Mouse (Mus musculus) lung, embryonic 14.5 days (tissue): ENCODE data around the gene Cbln3. TPM values are rescaled to one million over a fixed set of nuclear protein-coding genes. Genes with fewer than 3 reads are reported as not detected.

Experiments
- ATAC-seq: fragments of 200-750 bp; cut with Nextera tagmentation; 2 replicates; pipeline ENCODE4 v1.8.0; 2017; ENCODE audit warnings: mild to moderate bottlenecking, moderate TSS enrichment, moderate library complexity; ENCODE audit not compliant: insufficient read depth
- DNase-seq: peaks from one replicate; pipeline ENCODE4 v3.0.0-alpha.2; 2015
- H3K27ac ChIP-seq: fragments of 300-500 bp; sonication (generic); 2 replicates; pipeline ENCODE4 v1.5.1; 2014; ENCODE audit warnings: low read depth, mild to moderate bottlenecking, moderate library complexity
- H3K27me3 ChIP-seq: fragments of 300-500 bp; sonication (generic); 2 replicates; pipeline ENCODE4 v1.6.1; 2014; ENCODE audit warnings: low read length, control low read depth; ENCODE audit not compliant: insufficient read depth
- H3K36me3 ChIP-seq: fragments of 300-500 bp; sonication (generic); 2 replicates; pipeline ENCODE4 v1.6.1; 2014; ENCODE audit warnings: control low read depth; ENCODE audit not compliant: insufficient read depth
- H3K4me1 ChIP-seq: fragments of 300-500 bp; sonication (generic); 2 replicates; pipeline ENCODE4 v1.6.1; 2014; ENCODE audit warnings: antibody characterized with exemption, control low read depth; ENCODE audit not compliant: insufficient read depth
- H3K4me2 ChIP-seq: fragments of 300-500 bp; sonication (generic); 2 replicates; pipeline ENCODE4 v1.6.1; 2014; ENCODE audit warnings: mild to moderate bottlenecking
- H3K4me3 ChIP-seq: fragments of 300-500 bp; sonication (generic); 2 replicates; pipeline ENCODE4 v1.5.1; 2014; ENCODE audit warnings: low read depth, low read length
- H3K9ac ChIP-seq: fragments of 300-500 bp; sonication (generic); 2 replicates; pipeline ENCODE4 v1.6.1; 2014
- H3K9me3 ChIP-seq: fragments of 300-500 bp; sonication (generic); 2 replicates; pipeline ENCODE4 v1.6.1; 2016; ENCODE audit warnings: low read depth, low read length, control low read depth
- CTCF ChIP-seq: IDR thresholded peaks from 2 replicates; pipeline ENCODE4 v1.5.1; 2016; ENCODE audit warnings: antibody characterized with exemption, low read depth
- WGBS: fragments of 180-500 bp; shearing (Covaris S2); extraction: QIAGEN DNeasy Blood & Tissue Kit; methylation state at CpG from one replicate; pipeline ENCODE4 v1.1.7; 2014; 5-methylcytosine and 5-hydroxymethylcytosine counted together
- polyA plus RNA-seq: library from polyadenylated mRNA; unstranded; fragments of >200 nt; fragmentation: Nextera tagmentation; extraction: Ambion mirVana; gene quantifications from 2 replicates; pipeline ENCODE4 v1.2.1, GENCODE M21; 2014

Cbln3 gene
- polyA plus RNA-seq, 1 experiment from 2014 or later, result 1.9 TPM

- no peaks in the 10 kb centered on the region for H3K9me3 ChIP-seq
- 59% methylated on average over 9 of the region's 9 CpGs for WGBS
- ATAC-seq, result no peak
- H3K4me3 ChIP-seq, result no peak overlapping the region
- no peaks in the 10 kb centered on the region for H3K4me1 ChIP-seq
- no peaks in the 10 kb centered on the region for H3K27me3 ChIP-seq
- H3K9ac ChIP-seq, result no peak overlapping the region
- H3K4me2 ChIP-seq, result no peak overlapping the region
- no peak overlapping the region for H3K27ac ChIP-seq
- no peaks in the 10 kb centered on the region for H3K36me3 ChIP-seq
- DNase-seq, result no peak
- TF ChIP-seq CTCF, result no peak
Observed at GRCm38 (mm10) chr14:55845506-55846294, 38.5 kb downstream of the Cbln3 start.

DNA sequence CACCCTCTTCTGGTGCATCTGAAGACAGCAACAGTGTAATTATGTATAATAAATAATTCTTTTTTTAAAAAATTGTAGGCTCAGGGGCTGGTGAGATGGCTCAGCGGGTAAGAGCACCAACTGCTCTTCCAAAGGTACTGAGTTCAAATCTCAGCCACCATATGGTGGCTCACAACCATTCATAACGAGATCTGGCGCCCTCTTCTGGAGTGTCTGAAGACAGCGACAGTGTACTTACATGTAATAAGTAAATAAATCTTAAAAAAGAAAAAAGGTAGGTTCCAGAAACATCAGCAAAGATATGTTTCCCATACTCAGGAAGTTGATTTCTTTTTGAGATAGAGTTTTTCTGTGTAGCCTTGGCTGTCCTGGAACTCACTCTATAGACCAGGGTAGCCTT lies 41.4 kb downstream of the Cbln3 start:
- 77% methylated on average over 4 of the region's 4 CpGs for WGBS
- no peaks in the 10 kb centered on the region for H3K9me3 ChIP-seq
- ATAC-seq, result no peak
- no peak overlapping the region for H3K27ac ChIP-seq
- H3K4me3 ChIP-seq, result no peak overlapping the region
- DNase-seq, result no peak
- TF ChIP-seq CTCF, result peak; percentile 26
- H3K4me1 ChIP-seq, result no peaks in the 10 kb centered on the region
- no peak overlapping the region for H3K4me2 ChIP-seq
- H3K9ac ChIP-seq, result no peak overlapping the region
- H3K27me3 ChIP-seq, result no peaks in the 10 kb centered on the region
- no peaks in the 10 kb centered on the region for H3K36me3 ChIP-seq

DNA sequence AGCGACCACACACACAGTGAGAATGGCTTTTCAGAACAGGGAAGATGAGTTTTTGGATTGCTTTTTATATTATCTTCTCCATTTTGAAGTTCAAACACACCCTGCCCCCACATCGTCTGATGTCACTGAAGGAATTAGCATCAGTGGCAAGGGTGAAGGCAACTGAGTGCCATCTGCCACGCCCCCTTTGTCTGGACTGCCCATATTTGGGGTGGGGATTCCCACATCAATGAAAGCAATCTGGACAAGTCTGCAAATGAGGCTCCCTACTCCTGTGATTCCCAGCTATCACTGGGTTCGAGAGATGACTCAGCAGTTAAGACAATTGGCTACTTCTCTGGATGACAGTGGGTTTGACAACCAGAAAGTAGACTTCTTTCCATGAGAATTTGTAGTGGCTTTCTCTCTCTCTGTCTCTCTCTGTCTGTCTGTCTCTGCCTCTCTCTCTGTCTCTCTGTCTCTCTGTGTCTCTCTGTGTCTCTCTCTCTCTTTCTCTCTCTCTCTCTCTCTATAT lies 43.3 kb downstream of the Cbln3 start:
- no peaks in the 10 kb centered on the region for H3K27me3 ChIP-seq
- TF ChIP-seq CTCF, result no peak
- 68% methylated on average over 4 of the region's 4 CpGs for WGBS
- H3K36me3 ChIP-seq, result no peaks in the 10 kb centered on the region
- DNase-seq (no peak), ATAC-seq (no peak)
- H3K4me2 ChIP-seq, result no peak overlapping the region
- H3K4me3 ChIP-seq, result no peak overlapping the region
- H3K9ac ChIP-seq, result no peak overlapping the region
- no peaks in the 10 kb centered on the region for H3K4me1 ChIP-seq
- H3K9me3 ChIP-seq, result no peaks in the 10 kb centered on the region
- H3K27ac ChIP-seq, result no peak overlapping the region

DNA sequence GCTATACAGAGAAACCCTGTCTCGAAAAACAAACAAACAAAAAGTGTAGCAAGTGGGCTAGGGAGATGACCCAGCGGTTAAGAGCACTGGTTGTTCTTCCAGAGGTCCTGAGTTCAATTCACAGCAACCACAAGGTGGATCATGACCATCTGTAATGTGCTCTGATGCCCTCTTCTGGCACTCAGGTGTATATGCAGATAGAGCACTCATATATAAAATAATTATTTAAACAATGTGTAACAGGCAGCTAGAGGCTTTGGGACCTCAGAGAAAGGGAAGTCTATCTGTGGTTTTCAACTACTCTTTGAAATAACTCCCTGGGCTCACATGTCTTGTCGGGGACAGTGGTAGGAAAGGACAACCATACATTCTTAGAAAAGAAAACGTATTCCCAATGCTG lies 45.5 kb downstream of the Cbln3 start:
- 83% methylated on average over 4 of the region's 4 CpGs for WGBS
- H3K4me2 ChIP-seq, result no peak overlapping the region
- H3K4me3 ChIP-seq, result no peak overlapping the region
- H3K4me1 ChIP-seq, result no peaks in the 10 kb centered on the region
- H3K27ac ChIP-seq, result no peak overlapping the region
- DNase-seq, result no peak
- no peaks in the 10 kb centered on the region for H3K27me3 ChIP-seq
- ATAC-seq, result no peak
- H3K9me3 ChIP-seq, result no peaks in the 10 kb centered on the region
- peaks cover 6% of the 10 kb centered on the region; the same call in 1 of the 2 replicates for H3K36me3 ChIP-seq
- H3K9ac ChIP-seq, result no peak overlapping the region
- TF ChIP-seq CTCF, result peak; percentile 19; the same call in 1 of the 2 replicates

- Histone ChIP-seq H3K36me3 (peaks cover 10% of the 10 kb centered on the region), H3K4me2 (no peak overlapping the region), H3K4me1 (no peaks in the 10 kb centered on the region), H3K9me3 (no peaks in the 10 kb centered on the region), H3K4me3 (no peak overlapping the region), H3K27ac (no peak overlapping the region), H3K27me3 (no peaks in the 10 kb centered on the region), H3K9ac (no peak overlapping the region)
- no peak for ATAC-seq
- WGBS, result 90% methylated on average over 5 of the region's 5 CpGs
- TF ChIP-seq CTCF, result no peak
- no peak for DNase-seq
Observed at GRCm38 (mm10) chr14:55838312-55838711, 45.9 kb downstream of the Cbln3 start.

- H3K27ac ChIP-seq, result no peak overlapping the region
- WGBS, result 73% methylated on average over 5 of the region's 5 CpGs
Observed at GRCm38 (mm10) chr14:55834808-55835533, 49.2 kb downstream of the Cbln3 start.

GRCm38 (mm10) chr14:55833126-55833525 lies 51.1 kb downstream of the Cbln3 start:
- WGBS, result 74% methylated on average over 4 of the region's 4 CpGs
- H3K4me1 ChIP-seq, result no peaks in the 10 kb centered on the region
- H3K36me3 ChIP-seq, result peaks cover 57% of the 10 kb centered on the region
- no peaks in the 10 kb centered on the region for H3K9me3 ChIP-seq
- no peak overlapping the region for H3K27ac ChIP-seq
- ATAC-seq, result no peak
- no peak for DNase-seq
- no peak overlapping the region for H3K4me2 ChIP-seq
- no peak overlapping the region for H3K4me3 ChIP-seq
- H3K27me3 ChIP-seq, result no peaks in the 10 kb centered on the region
- TF ChIP-seq CTCF, result no peak
- H3K9ac ChIP-seq, result no peak overlapping the region

More at GRCm38 (mm10) chr14:55834808-55835533, 49.2 kb downstream of the Cbln3 start:
- Histone ChIP-seq H3K9ac (no peak overlapping the region), H3K4me2 (no peak overlapping the region), H3K27me3 (no peaks in the 10 kb centered on the region), H3K36me3 (peaks cover 38% of the 10 kb centered on the region), H3K9me3 (no peaks in the 10 kb centered on the region), H3K4me3 (no peak overlapping the region), H3K4me1 (no peaks in the 10 kb centered on the region)
- DNase-seq (peak; percentile 36), ATAC-seq (no peak)
- TF ChIP-seq CTCF, result no peak
